Mouse (Mus musculus) kidney, postnatal 0 days (tissue): ENCODE measurements around the gene Zfyve28. TPM values are rescaled to one million over a fixed set of nuclear protein-coding genes. Genes with fewer than 3 reads are reported as not detected.

ENCODE experiments used
- ATAC-seq: fragments of 200-750 bp; cut with Nextera tagmentation; replicated peaks from 2 replicates; pipeline ENCODE4 v1.8.0; 2017; ENCODE audit warnings: low read depth, moderate number of reproducible peaks, moderate TSS enrichment, moderate library complexity; ENCODE audit not compliant: low FRiP score
- DNase-seq: peaks from one replicate; pipeline ENCODE4 v3.0.0-alpha.2; 2016; ENCODE audit warnings: low spot score
- H3K27ac ChIP-seq: fragments of 300-500 bp; sonication (generic); 2 replicates; pipeline ENCODE4 v1.5.1; 2014; ENCODE audit warnings: mild to moderate bottlenecking
- H3K27me3 ChIP-seq: fragments of 300-500 bp; sonication (generic); 2 replicates; pipeline ENCODE4 v1.6.1; 2014; ENCODE audit warnings: low read length, mixed read lengths; ENCODE audit not compliant: insufficient read depth
- H3K36me3 ChIP-seq: fragments of 300-500 bp; sonication (generic); 2 replicates; pipeline ENCODE4 v1.6.1; 2014; ENCODE audit warnings: low read length, mixed read lengths; ENCODE audit not compliant: insufficient read depth
- H3K4me1 ChIP-seq: fragments of 300-500 bp; sonication (generic); replicated peaks from 2 replicates; pipeline ENCODE4 v1.6.1; 2014; ENCODE audit warnings: antibody characterized with exemption, low read length, mixed read lengths; ENCODE audit not compliant: insufficient read depth
- H3K4me2 ChIP-seq: fragments of 300-500 bp; sonication (generic); 2 replicates; pipeline ENCODE4 v1.6.1; 2014; ENCODE audit warnings: mild to moderate bottlenecking, low read length, moderate library complexity, mixed read lengths
- H3K4me3 ChIP-seq: fragments of 300-500 bp; sonication (generic); replicated peaks from 2 replicates; pipeline ENCODE4 v1.5.1; 2014; ENCODE audit warnings: low read depth, low read length
- H3K9ac ChIP-seq: fragments of 300-500 bp; sonication (generic); 2 replicates; pipeline ENCODE4 v1.6.1; 2014; ENCODE audit warnings: low read depth, low read length
- H3K9me3 ChIP-seq: fragments of 300-500 bp; sonication (generic); replicated peaks from 2 replicates; pipeline ENCODE4 v1.6.1; 2016; ENCODE audit warnings: low read length, inconsistent platforms, mixed read lengths
- CTCF ChIP-seq: IDR thresholded peaks from 2 replicates; pipeline ENCODE4 v1.5.1; 2016; ENCODE audit warnings: antibody characterized with exemption, low read depth, mild to moderate bottlenecking, moderate library complexity
- WGBS: fragments of 180-500 bp; shearing (Covaris S2); extraction: QIAGEN DNeasy Blood & Tissue Kit; methylation state at CpG from one replicate; pipeline ENCODE4 v1.1.7; 2014; 5-methylcytosine and 5-hydroxymethylcytosine counted together
- polyA plus RNA-seq: library from polyadenylated mRNA; unstranded; fragments of >200 nt; fragmentation: Nextera tagmentation; extraction: Ambion mirVana; gene quantifications from 2 replicates; pipeline ENCODE4 v1.2.1, GENCODE M21; 2015

The Zfyve28 gene
- polyA plus RNA-seq, 1 experiment from 2014 or later: 0.14 TPM

DNA sequence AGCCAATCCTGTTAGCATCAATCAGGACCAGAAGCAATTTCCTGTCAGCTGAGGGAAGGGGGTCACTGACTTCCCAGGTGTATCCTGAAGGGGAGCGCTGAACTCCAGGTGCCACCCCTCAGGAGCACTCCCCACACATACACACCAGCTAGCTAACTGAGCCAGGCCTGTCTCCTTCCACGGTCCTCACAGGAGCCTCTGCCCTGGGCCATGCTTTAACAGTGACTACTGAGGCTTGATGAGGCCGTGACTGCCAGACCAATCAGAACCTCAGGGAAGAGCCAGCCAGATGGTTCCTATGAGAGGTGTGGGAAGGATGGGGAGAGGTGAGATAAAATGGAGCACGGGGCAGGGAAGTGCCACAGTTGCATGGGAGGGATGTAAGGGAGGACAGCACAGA is 53.2 kb downstream of the Zfyve28 start:
- Histone ChIP-seq H3K9me3 (no peaks in the 10 kb centered on the region), H3K9ac (no peak overlapping the region), H3K4me3 (no peak overlapping the region), H3K4me1 (no peaks in the 10 kb centered on the region), H3K4me2 (no peak overlapping the region), H3K27me3 (no peaks in the 10 kb centered on the region), H3K36me3 (no peaks in the 10 kb centered on the region), H3K27ac (no peak overlapping the region)
- no peak for ATAC-seq
- WGBS: 46% methylated on average over 4 of the region's 4 CpGs
- no peak for TF ChIP-seq CTCF
- DNase-seq: no peak

DNA sequence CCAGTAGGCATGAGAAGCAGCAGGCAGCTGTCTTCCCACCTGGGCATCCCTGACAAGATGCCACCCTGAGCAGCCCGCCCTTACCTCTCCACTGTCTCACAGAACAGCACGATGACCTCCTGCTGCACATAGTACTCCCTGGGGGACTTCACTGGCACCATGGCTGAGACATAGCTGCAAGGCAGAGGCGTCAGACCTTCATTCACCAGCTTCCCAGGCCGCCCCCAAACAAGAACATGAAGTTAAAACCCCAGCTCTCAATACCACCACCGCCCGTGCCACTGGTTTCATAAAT is 55.1 kb downstream of the Zfyve28 start:
- Histone ChIP-seq H3K4me1 (no peaks in the 10 kb centered on the region), H3K9ac (no peak overlapping the region), H3K4me3 (no peak overlapping the region), H3K36me3 (no peaks in the 10 kb centered on the region), H3K27ac (no peak overlapping the region), H3K4me2 (no peak overlapping the region), H3K27me3 (no peaks in the 10 kb centered on the region), H3K9me3 (no peaks in the 10 kb centered on the region)
- WGBS: 85% methylated on average over 6 of the region's 6 CpGs
- ATAC-seq: no peak
- TF ChIP-seq CTCF: no peak
- no peak for DNase-seq

DNA sequence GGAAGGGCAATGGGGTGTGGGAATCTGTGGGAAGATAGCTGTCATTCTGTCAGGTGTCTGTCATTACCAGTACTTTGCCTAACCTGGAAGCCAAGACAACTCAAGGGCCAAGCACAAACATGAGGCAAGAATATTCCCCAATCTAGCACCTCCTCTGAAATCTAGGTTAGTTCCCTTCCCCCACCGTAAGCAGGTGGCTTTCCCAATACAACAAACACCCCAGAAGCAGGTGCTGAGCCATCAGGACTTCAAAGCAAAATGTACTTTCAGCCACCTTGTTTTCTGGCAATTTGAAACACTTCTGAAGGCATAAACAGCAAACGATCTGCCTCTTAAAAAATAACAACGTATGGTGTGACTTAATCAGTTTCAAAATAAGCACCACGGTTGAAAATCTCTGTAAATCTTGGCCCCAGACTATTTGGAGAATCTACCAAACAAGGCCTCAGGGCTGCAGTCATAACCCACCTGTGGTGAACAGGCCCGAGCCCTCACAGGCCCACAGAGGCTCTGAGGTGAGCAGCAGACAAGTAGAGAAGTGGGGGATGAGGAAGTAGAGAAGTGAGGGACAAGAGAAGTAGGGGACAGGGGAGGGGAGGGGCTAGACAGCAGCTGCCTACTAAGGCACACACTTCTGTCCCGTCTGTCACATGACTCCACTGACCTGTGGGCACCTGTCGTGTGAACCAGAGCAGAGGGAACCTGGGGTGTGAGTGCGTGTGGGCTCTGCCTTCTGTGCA is 55.6 kb downstream of the Zfyve28 start:
- H3K4me1 ChIP-seq: no peaks in the 10 kb centered on the region
- no peak overlapping the region for H3K4me3 ChIP-seq
- no peak overlapping the region for H3K9ac ChIP-seq
- no peaks in the 10 kb centered on the region for H3K27me3 ChIP-seq
- H3K27ac ChIP-seq: no peak overlapping the region
- H3K9me3 ChIP-seq: no peaks in the 10 kb centered on the region
- ATAC-seq (no peak), DNase-seq (no peak)
- H3K4me2 ChIP-seq: no peak overlapping the region
- TF ChIP-seq CTCF: no peak
- H3K36me3 ChIP-seq: no peaks in the 10 kb centered on the region
- WGBS: 66% methylated on average over 8 of the region's 8 CpGs

DNA sequence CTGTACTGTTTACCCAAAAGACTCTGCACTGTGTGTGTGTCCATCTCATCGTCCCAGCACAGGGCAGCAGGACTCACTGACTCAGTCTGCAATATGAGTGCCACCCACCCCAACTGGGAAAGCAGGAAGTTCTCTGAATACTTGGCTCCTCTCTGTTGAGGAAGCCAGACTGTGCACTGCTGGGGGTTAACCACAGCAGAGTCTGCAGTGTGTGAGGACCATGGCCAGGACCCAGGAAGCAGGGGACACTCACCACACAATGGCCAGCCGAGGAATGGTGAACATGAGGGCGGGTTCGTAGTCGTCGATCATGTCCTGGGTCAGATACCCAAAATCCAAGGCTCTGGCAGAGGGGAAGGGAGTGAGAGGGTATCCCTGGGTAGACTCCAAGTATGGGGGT is 56.3 kb downstream of the Zfyve28 start:
- Histone ChIP-seq H3K4me1 (no peaks in the 10 kb centered on the region), H3K36me3 (no peaks in the 10 kb centered on the region), H3K4me2 (no peak overlapping the region), H3K9ac (no peak overlapping the region), H3K27me3 (no peaks in the 10 kb centered on the region), H3K4me3 (no peak overlapping the region), H3K9me3 (no peaks in the 10 kb centered on the region), H3K27ac (no peak overlapping the region)
- TF ChIP-seq CTCF: no peak
- 82% methylated on average over 6 of the region's 6 CpGs for WGBS
- DNase-seq (no peak), ATAC-seq (no peak)

DNA sequence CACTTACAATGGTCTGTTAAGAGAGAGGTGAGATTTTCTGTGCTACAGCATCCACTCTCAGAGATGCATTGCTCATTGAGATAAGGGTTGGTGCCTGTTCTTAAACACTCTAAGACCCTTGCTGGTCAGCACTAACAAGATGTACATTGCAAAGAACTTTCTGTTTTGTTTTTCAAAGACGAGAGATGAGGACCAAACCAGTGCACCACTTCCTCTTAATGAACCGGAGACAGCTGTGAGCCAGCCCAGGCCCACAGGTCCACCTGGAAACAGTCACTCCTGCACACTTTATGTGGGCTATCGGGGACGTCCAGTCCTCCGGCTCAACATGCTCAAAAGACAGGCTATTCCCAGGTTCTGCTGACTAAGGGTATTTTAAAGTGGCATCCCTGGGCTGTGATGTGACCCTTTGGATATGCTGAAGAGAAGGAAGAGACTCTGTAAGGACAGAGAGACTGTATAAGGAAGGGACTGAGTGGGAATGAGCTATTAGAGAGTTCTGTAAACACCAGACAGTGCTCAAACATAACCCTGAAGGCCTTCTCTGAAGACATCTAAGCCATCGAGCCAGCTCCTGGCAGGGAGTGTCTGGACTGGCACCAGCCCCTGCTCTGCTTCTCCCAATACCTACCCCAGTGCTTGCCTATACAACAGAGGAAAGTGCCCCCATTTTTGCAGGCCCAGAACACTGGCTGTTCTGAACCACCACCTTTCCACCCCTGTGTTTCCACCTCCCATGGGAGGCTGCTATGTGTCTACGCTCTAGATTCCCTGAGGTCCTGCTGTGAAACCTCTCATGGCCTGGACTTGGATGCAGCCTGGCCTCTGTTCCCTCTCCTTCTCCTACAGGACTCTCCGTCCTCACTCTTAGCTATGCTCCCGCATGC is 57.4 kb downstream of the Zfyve28 start:
- Histone ChIP-seq H3K9me3 (no peaks in the 10 kb centered on the region), H3K4me3 (no peak overlapping the region), H3K4me2 (no peak overlapping the region), H3K9ac (no peak overlapping the region), H3K27ac (no peak overlapping the region), H3K27me3 (no peaks in the 10 kb centered on the region), H3K4me1 (no peaks in the 10 kb centered on the region), H3K36me3 (no peaks in the 10 kb centered on the region)
- no peak for TF ChIP-seq CTCF
- DNase-seq (no peak), ATAC-seq (no peak)
- 81% methylated on average over 9 of the region's 9 CpGs for WGBS

DNA sequence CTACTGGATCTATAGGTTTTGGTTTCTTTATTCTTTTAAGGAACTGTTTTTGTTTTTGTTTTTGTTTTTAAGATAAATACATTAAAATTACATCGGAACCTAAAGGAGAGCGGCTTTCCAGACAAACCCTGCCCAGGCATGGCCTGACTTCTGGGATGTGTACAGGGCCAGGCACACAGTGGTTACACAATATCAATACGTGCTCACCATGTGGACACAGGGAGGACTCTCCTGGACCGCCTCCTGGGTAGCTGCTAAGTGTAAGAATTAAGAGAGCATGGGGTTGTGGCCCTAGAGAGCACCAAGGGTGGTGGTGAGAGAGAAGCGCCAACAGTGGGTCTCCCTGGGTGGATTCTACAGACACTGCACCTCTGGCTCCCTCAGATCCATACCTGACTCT is 58.7 kb downstream of the Zfyve28 start:
- TF ChIP-seq CTCF: no peak
- Histone ChIP-seq H3K27me3 (no peaks in the 10 kb centered on the region), H3K4me3 (no peak overlapping the region), H3K27ac (no peak overlapping the region), H3K36me3 (no peaks in the 10 kb centered on the region), H3K9ac (no peak overlapping the region), H3K9me3 (no peaks in the 10 kb centered on the region), H3K4me2 (no peak overlapping the region), H3K4me1 (no peaks in the 10 kb centered on the region)
- ATAC-seq (no peak), DNase-seq (no peak)
- 93% methylated on average over 5 of the region's 5 CpGs for WGBS
